Mouse (Mus musculus): ENCODE results near the gene Kif18b.

The Kif18b gene

DNA sequence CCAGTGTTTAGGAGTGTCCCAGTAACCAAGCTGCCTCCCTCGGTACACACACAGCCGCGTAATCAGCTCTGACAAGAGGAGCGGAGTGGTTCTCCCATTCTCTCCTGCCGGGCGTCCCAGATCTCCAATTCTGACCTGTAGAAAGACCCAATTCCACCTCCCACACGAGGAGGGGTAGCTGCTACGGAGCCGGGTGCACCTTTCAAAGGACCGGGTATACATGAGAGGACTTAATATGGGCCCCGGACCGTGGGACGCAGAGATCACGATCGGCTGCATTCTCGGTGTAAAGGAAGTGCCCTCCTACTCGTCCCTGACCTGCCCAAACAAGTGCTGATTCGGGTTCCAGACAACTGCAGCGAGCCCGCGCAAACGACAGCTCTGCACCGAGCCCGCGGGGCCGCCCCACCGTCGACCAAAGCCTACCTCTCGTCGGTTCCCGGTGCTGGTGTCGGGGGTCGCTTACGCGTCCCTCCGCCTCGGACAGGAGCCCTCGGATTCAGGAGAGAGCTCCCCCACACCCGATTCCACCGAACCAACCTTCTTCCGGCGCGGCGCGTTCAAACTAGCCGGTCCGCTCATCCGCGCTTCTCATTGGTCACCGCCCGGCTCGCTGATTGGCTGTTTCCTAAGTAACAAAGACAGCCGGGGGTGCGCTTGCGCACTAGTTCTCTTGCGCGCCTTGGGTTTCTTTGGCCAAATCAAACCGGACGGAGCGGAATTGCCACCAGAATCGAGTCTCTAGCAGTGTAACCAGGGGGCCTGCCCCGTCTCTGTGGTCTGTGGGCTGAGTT, at the start of gene Kif18b:
Gene Kif18b, minus strand, starts transcription at position 568 of the 794 bp plus-strand sequence.
- peak; percentile 99 for DNase-seq (ENCODE audit: low spot score)

DNA sequence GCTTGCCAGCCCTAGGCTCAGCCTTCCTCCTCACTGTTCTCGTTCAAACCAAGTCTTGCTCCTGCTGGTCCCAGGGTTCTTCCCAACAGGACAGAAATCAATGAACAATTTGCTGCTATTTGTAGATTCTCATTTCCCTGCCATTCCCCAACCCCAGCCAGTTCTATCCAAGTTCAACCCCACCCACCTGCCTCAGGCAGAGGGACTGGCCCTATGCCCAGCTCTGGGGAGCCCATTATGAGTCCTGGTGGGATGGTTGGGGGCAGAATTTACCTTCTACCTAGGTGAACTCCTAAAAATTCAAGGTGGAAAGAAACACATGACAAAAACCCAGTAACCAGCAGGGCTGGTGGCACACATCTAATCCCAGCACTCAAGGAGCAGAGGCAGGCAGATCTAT, 47.4 kb upstream of the Kif18b start:
- no peak for DNase-seq (ENCODE audit: low spot score)

DNA sequence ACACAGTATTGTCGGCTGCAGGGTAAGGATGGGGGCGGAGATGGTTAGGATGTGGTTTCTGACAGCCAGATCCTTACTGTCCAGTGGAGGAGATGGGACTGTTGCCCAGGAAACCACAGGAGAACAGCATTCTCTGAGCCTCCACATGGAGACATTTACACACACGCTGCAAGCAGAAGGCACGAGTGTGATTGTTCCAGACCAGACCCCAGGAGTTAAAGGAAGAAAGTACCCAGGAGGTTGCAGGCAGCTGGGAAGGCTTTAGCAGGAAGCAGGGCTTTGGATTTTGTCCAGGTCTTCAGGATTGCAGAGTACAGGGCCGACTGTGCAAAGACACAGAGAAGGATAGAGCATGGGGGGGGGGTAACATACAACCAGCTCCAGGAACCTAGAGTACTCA, 46.7 kb upstream of the Kif18b start:
- DNase-seq (ENCODE audit: low spot score): no peak

DNA sequence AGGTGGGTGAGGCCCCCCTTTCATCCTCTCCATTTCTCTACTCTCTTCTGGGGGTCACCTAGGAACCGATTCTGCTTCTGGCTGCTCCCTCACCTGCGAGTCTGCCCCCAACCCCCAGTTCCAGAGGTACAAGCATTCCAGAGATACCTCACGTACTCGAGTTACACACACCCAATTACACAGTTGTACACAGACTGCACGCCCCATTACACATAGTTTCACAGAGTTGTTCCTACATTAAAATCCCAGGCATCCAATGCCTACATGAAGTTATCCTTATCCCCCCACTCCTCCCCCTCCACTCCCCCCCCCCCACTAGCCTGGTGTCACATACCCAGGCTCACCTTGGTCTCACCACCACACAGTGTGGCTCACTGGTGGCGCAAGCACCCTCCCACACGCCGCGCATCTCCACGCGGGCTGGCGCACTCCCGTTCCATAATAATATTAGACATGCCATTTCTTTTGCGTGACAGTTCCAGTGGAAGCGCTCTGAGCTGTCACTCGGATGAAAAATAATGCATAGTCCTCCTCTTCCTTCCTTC, 39.7 kb upstream of the Kif18b start:
- no peak for DNase-seq (ENCODE audit: low spot score)

DNA sequence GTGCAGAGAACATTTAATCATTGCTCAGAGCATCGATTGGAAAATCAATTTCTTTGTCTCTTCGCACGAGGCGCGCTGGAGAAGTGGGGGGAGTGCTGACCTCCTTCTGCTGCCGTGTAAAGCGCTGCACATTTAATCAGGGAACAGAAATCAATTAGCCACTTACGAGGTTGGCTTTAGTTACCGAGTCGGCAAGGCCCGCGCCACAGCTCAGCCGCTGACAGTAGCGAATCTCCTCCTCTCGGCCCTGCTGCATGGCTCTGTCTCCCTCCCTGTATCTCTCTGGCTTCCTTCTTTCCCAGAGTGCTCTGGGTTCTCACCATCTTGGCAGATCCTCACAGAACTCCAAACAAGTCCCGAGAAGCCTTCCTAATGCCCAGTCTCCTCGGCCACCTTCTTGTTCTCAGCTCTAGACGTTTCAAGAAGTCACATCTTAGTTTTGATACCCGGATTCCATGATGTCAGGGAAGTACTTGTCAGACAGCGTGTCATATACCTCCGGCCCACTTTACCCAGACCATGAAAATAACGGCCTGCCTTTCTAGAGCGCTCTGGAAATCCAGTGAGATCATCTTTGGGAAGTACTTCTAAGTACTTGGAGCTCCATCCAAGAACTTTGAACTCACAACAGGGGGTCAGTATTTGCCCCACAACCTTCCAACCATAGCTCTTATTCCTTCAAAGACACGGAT, 39.1 kb upstream of the Kif18b start:
- peak; percentile 53 for DNase-seq (ENCODE audit: low spot score)

DNA sequence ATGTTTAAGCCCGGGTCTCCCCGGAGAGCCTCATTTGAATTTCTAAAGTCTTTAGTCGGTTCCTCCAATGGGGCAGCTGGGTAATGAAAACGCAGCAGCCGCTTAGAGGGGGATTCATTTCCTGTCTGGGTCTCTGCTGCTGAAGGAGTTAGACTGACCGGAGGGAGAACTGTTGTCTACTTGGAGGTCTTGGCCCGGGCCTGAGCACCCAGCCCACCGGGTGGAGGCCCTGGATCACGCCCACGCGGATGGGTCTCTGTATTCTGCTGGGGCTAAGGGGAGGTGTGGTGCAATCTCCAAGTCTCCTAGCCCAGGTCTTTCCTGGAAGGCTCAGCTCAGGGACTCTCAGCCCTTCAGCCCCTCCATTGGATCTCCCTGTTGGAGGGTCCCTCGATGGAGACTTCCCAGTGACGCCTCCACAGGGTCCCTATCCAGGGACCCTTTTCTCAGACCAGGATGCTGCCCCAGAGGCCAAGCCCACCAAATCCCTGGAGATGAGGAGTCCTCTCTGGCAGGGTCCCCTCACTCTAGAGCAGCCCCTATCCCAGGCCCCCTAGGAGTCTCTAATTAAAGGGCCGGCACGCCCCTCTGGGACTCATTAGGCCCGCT, 38.4 kb upstream of the Kif18b start:
- peak; percentile 50 for DNase-seq (ENCODE audit: low spot score)

DNA sequence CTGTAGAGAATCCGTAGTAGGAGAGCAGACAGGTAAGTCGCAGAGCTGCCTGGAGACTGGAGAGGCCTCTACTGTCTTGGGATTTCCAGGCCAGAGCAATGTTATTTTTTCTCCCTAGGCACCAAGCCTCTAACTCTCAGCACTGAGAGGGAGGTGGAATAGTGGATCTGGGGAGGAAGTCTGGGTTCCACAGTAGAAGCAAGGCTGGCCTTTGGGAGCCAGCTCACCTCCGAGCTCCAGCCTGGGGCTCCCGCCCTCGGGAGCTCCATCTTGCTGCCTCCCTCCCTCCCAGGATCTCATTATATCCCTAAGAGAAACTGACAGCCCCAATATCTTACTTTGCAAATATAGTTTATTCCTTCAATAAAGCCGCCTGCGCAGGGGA, 37.9 kb upstream of the Kif18b start:
- no peak for DNase-seq (ENCODE audit: low spot score)

DNA sequence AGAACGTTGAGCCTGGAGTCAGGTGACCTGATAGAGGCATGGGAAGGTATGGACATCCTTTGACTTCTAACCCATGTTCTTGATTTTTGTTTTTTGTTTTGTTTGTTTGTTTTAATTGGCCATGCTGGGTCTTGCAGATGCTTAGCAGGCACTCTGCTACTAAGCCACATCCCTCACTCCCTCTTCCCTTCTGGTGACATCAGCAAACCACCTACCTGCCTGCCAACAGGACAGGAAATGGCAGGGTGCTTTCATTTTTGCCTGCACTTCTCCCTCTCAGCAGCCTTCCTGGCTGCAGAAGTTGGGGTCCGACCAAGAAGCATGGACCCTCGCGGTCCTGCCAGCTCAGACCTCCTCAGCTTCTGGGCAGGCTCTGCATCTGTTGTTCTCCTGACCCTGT, 36.2 kb upstream of the Kif18b start:
- no peak for DNase-seq (ENCODE audit: low spot score)

DNA sequence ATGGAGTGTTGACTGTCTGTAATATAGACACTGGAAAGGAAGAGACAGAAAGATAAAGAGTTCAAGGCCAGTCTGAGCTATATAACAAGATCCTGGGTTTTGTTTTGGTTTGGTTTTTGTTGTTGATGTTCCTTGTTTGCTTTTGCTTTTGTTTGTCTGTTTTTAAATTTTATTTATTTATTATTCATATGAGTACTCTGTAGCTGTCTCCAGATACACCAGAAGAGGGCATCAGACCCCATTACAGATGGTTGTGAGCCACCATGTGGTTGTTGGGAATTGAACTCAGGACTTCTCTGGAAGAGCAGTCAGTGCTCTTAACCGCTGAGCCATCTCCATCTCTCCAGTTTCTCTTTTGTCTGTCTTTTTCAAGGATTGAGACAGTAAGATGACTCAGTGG, 33.9 kb upstream of the Kif18b start:
- DNase-seq (ENCODE audit: low spot score): no peak

DNA sequence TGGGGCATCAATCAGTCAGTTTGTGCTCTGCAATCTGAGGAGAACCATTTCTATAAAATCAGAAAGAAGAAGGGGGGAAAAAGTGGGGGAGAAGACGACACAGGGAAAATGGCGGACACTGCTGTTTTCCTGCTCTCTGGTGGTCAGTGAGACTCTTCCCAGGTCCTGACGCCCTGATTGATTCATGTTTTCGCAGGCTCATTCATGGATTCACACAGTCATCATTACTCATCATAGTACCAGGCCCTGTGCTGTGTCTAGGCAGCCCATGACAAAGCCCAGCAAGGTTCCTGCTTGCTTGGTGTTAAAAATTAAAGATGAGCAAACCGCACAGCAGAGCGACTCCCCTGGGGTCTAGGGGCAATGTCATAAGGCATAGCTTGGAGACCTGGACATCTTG, 33.5 kb upstream of the Kif18b start:
- no peak for DNase-seq (ENCODE audit: low spot score)

DNA sequence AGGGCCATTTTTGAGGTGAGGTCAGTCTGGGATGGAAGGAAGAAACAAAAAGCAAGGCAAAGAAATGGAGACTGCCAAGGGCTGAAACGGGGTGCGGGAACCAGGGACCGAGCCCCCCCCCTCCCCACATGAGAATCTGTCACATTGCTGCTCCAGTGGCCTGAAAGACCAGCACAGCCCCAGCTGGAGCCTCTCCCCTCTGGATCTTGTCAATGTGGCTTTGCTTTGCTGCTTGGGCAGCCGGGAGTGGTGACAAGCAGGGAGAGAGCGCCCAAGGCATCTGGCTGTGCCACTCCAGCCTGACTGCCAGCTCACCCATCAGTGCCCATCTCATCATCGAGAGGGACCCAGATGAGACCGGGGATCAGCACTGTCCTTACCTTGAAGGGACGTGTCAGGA, 32.8 kb upstream of the Kif18b start:
- DNase-seq (ENCODE audit: low spot score): no peak

DNA sequence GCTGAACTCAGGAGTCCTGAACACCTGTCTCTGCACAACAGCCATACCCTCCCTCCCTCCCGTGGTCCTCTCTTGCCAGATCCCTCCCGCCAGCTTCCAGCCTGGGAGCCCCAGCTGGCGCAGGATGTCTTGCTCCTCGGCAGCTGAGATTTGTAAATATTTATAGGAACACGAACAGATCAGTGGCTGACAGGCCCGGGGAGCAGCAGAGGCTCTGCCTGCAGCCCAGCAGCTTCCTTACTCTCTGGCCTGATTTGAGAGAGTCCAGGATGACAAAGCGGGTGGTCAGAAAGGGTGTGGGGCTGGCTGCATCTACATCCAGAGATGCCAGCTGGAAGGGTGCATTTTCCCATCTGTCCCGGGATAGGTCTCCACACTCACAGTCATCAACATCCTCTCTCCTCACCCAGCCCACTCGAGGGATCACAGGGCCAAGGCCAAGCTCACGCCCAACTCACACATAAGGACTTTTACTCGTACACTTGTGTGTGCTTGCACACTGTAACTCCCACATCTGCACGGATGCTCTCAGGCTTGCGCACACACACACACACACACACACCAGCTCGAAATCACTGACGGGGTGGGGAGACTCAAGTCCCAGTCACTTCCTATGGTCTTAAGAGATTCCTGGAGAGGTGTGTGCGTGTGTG, 32.2 kb upstream of the Kif18b start:
- DNase-seq (ENCODE audit: low spot score): no peak

DNA sequence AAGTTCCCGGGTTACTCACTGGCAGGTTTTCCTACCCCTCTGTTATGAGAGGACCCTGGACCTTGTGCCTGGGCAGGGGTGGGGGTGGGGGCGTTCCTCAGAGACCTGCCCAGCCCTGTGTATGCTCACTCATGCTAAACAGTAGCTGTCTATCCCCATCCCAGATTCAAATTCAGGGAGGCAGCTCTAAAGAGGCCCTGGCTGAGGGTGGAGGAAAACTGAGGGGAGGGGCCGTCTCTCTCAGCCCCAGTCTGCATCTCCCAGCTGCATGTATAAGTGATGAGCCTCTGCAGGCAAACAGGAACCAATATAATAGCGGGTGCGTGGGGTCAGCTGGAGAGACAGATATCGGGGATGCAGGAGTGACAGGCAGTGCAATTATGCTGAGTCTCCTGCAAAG, 28.0 kb upstream of the Kif18b start:
- DNase-seq (ENCODE audit: low spot score): no peak

DNA sequence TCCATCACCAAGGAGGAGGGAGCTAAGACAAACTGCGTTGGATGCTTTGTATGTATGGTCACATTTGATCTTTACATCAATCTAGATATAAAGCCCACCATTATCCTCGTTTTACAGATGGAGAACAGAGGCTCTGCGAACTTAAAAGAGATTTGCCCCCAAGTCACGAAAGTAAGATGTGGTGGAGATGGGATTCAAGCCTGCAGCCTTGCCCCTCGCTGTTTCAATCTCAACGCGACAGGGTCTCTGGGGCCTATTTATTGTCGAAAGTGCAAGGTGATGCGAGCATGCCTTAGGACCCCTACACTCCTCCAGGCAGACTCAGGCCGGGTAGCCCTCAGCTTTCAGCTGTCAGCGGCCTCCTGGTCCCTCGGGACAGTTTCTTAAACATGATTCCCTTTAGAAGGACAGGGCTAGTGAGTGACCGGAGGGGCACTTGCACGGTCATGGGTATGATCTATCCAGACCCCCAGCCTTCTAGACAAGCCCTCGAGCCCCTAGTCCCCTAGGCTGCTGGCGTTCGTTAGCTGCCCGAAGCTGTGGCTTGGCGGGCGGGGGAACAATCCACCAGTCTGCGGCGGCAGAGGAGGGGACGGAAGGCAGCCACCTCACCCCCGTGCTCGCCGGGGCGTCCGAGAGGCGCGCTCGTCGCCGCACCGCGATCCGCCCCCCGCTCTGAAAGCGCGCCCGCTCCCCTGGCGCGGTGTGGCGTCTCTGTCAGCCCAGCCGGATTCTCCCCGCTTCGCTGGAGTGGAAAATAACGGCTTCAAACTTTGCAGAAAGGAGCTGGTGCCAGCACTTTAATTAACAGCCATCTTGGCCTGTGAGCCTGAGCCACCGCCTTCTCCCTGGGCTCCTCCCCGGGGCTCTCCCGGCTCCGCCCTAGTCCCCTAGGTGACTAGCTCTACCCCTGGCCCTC, 23.4 kb upstream of the Kif18b start:
- DNase-seq (ENCODE audit: low spot score): peak; percentile 33

DNA sequence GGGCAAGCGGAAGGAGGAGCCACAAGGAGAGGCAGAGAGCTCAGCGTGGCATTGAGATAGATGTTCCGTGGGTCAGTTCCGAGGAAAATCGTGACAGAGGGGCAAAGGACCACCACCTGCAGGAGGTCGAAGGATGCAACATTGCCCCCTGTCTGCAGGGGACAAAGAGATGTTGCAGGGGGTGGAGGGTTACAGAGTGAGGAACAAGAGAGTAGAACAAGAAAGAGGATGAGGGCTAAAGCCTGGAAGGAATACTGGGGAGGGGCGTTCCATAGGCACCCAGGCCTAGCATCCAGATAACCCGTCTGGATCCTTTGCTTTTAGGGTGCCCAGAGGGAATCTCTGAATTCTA, 22.0 kb upstream of the Kif18b start:
- DNase-seq (ENCODE audit: low spot score): no peak

DNA sequence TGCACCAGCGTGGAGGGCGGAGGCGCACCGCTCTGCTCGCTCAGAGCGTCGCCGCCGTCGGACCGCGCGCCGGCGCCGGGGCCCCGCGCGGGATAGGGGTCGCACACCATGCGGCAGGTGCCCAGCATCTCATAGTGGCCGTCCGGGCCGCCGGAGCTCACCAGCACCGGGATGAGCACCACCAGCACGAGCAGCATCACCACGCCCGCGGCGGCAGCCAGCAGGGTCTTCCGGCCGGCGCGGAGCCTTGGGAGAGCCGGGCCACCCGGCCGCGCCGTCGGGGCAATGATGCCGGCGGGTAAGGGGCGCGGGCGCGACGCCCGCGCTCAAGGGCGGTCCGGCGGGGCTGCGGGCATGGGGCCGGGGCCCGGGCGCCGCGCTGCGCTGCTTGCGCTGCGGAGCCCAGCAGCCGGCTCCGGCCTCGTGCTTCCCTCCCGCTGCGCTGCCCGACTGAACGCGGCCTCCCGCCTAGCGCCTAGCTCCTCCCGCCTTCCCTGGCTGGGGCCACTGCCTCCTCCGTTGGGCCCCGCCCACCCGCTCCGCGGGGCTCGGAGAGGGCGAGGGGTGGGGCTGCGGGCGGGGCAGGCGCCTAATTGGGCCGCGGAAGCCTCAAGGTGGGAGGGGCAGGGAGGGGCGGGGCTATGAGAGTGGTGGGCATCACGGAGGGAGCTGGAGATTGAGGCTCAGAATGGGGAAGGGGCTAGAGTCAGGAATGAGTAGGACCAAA, 21.5 kb upstream of the Kif18b start, which contains the start of gene C1ql1:
Gene C1ql1, minus strand, starts transcription at position 424 of the 727 bp plus-strand sequence.
- peak; percentile 95 for DNase-seq (ENCODE audit: low spot score)

DNA sequence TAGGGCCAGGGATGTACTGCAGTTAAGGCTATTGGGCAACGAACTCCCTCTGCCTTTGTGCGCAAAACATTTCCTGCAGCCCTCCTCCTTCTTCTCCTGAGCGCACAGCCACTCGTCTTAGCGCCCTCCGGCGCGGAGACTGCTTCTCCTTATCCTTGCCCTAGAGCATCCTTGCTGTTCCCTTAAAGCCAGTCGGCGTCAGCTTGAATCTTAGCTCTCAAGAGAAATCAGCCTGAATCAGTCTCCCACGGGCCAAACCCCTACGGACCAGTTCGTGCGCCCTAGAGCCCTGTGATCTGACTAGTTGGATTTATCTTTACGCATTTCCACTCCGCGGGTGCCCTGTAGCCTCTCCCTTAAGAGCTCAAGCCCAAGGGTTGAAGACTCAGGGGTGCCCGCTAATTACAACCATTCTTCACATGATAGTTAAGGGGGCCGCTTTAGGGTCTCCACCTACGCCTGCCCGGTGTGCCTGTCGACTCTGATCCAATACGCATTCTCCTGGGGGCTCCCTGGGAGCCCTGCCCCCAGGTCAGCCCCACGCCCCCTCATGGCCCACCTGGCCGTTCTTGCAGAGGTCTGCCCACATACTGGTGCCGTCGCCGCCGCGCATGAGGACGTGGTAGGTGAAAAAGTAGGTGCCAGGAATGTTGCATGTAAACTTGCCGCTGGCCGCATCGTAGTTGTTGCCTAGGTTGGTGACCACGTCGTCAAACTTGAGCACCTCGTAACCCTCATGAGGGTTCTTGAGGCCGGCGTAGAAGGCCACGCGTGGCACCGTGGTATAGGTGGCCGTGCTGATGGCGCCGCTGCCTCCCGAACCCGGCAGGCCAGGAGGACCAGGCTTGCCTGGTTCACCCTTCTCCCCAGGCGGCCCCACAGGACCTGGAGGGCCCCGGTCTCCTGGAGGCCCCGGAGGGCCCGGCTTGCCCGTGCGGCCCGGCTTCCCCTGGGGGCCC, 20.7 kb upstream of the Kif18b start:
- peak; percentile 33 for DNase-seq (ENCODE audit: low spot score)

DNA sequence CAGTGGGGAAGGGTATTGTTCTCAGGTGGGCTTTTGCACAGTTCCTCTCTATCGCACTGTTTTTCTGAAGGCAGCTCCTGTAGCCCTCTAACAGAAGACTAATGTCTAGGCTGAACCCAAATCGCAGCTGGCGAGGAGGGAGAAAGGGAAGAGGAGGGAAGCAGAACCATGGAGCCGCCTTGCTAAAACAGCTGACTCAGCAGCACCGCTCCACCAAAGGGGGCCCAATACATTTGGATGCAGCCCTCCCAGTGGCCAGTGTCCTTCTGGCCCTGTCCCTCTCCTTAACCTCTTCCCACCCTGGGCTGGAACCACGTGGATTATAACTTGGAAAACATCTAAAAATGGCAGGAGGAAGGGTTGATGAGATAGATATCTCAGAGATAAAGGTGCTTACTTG, 16.3 kb upstream of the Kif18b start:
- no peak for DNase-seq (ENCODE audit: low spot score)

DNA sequence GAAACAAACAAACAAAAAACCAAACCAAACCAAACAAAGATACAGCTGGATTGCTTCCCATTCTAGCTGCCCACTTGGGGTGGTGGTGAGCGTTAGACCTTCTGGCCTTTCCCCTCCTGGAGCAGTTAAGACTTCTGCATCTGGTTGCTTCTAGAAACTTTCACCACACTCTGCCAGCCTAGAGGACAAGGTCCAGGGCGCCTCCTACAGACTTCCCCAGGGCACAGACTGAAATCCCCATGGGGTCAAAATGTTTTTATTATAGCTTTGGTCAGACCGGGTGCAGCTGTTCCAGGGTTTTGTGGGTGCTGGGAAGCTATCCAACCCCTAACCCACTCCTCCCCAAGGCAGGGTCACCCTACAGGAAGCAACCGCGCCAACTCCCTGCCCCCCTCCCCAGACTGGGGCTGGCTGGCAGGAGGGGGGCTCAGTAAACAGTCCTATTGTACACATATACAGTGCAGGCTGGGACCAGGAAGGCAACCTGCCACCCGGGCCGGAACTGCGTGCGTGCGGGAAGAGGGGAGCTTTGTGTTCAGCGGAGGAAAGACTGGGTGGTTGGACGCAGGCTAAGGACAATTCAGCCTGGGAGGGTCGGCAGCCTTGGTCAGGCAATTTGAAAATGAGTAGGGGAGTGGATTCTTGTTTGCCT, 14.2 kb upstream of the Kif18b start:
- no peak for DNase-seq (ENCODE audit: low spot score)
